Mouse (Mus musculus) gastrocnemius, postnatal 10 days (tissue): ENCODE data around the gene Mettl7a2. TPM values are rescaled to one million over a fixed set of nuclear protein-coding genes. Genes with fewer than 3 reads are reported as not detected.

Experiments
- DNase-seq: peaks from one replicate; pipeline ENCODE4 v3.0.0; 2021; ENCODE audit warnings: mixed read lengths
- total RNA-seq, 2 experiments: library from RNA; stranded (reverse); gene quantifications; 2 replicates each; pipeline ENCODE4 v1.2.3; 2021

Gene Mettl7a2
- total RNA-seq, 2 experiments from 2014 or later = 0.31 to 0.77 TPM

- DNase-seq = no peak
Observed at GRCm38 (mm10) chr15:100400592-100401250, 47.7 kb downstream of the Mettl7a2 start.

GRCm38 (mm10) chr15:100401811-100402210, 48.8 kb downstream of the Mettl7a2 start:
- DNase-seq = no peak

- no peak for DNase-seq
Observed at GRCm38 (mm10) chr15:100402347-100402746, 49.3 kb downstream of the Mettl7a2 start.

GRCm38 (mm10) chr15:100402798-100403197, 49.8 kb downstream of the Mettl7a2 start:
- no peak for DNase-seq

DNA sequence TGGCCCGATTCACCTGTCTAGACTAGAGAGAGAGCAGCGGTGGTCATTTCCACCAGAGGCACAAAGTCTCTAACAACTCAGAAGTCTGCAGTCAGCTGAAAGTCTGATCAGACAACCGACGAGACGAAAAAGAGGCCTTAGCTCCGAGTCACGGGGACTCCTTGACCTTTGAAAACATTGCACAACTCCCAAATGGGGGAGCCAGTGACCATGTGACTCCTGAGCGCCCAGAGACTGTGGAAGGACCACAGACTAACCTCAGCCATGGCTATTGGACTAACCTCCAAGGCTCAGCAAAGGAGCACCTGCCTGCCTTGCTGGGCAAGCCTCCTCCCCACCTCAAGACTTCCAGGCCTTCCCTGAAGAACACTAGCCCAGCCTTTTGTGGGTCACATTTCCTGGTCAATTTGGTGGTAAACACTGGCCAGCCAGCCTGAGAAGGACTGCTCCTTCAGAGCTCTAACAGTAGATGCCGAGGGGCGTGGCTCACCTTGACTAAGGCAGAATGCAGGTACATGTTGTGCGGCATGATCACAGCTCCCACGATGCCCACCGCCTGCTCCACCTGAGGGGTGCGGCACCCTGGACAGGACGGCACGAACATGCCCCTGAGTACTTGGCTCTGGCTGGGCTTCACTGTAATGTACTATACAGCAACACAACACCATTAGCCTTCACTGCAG, 50.5 kb downstream of the Mettl7a2 start:
- no peak for DNase-seq

DNA sequence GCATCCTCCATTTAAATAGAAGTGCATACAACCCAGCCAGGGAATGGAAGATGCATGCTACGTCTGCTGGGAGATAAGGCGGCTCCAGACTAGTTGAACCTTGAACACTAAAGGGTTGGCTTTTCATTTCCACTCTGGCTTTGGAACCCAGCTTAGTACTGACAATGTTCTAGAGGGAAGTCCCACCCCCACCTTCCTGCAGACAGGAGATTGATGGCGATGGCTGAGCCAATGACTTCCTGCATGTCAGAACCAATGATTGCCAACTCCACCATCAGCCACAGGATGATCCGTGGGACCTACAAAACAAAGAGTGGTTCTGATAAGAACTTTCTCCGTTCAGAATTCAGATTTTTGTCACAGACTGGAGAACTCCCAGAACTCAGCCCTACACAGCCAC, 53.1 kb downstream of the Mettl7a2 start:
- no peak for DNase-seq

DNA sequence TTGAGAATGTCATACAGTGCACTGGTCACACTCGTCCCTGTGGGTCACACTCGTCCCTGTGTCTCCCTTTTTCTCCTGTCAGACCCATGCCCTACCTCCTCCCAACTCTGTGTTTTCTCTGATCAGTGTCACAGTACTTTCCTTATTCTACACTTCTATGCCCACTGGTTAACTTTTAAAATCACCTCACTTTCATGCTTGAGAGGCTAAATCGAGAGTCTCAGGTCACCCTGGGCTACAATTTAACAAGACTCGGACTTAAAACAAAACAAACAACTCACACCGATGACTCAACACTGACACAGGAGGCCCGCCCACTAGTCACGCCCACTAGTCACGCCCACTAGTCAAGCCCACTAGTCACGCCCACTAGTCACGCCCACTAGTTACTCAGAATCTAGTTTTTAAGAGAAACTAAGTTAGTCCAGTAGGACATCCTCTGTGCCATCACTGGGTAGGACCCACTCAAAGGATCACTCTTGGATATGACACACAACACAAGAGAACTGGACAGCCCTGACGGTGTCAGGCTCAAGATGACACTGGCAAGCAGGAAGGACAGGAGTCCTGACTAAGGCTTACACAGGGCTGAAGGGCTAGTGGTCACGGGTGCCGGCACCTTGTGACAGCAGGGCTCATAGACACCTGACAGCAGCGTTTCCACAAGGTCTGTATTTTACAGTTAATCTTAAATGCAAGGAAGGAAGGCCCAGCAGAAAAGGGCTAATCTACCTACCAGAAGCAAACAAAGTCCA, 58.1 kb downstream of the Mettl7a2 start:
- no peak for DNase-seq

Other genes with a start within 250 kb of the Mettl7a2 start
- 10 to 100 TPM; 51.5 to 55.9 TPM for gene Atf1, start 125.4 kb upstream of the Mettl7a2 start, total RNA-seq
- gene Tmprss12, start 72.4 kb upstream of the Mettl7a2 start, total RNA-seq = not detected
- 10 to 100 TPM; 17.7 to 18.5 TPM for gene Mettl7a1, start 49.1 kb upstream of the Mettl7a2 start, total RNA-seq
- under 1 TPM; 0.19 to 0.20 TPM for gene Mettl7a3, start 18.3 kb upstream of the Mettl7a2 start, total RNA-seq
- not detected for gene Methig1, start 51 bp upstream of the Mettl7a2 start, total RNA-seq
- gene Higd1c, start 11.3 kb downstream of the Mettl7a2 start, total RNA-seq = not detected
- gene Gm5475, start 68.9 kb downstream of the Mettl7a2 start, total RNA-seq = under 1 TPM in 1 of 2 experiments, not detected in 1; 0.18 TPM
- 10 to 100 TPM; 23.3 to 31.9 TPM for gene Slc11a2, start 71.9 kb downstream of the Mettl7a2 start, total RNA-seq
- gene Letmd1, start 115.8 kb downstream of the Mettl7a2 start, total RNA-seq = 10 to 100 TPM; 11.1 to 15.7 TPM
- gene Csrnp2, start 142.3 kb downstream of the Mettl7a2 start, total RNA-seq = 1 to 10 TPM; 2.6 to 4.4 TPM
- gene Tfcp2, start 198.8 kb downstream of the Mettl7a2 start, total RNA-seq = 10 to 100 TPM; 13.1 to 16.1 TPM
- gene Pou6f1, start 246.8 kb downstream of the Mettl7a2 start, total RNA-seq = 10 to 100 TPM; 11.1 to 13.2 TPM